Mouse (Mus musculus) thymus, adult 18-20 months (tissue): Measurements from ENCODE around the gene Creg2.
A peak's percentile ranks its signal among the peaks of the same experiment; 100 is the strongest.
"Not testable (repeated sequence)": the region's sequence is repeated elsewhere in the genome, so short reads cannot be mapped to it uniquely, and the experiment has no call there.

ENCODE experiments used
- DNase-seq, 2 experiments: peaks; one replicate each; pipeline ENCODE4 v3.0.0; 2022; ENCODE audit warnings: mixed read lengths in 2 of 2

Creg2 gene

GRCm38 (mm10) chr1:39651241-39651548, at the start of gene Creg2:
TSS of gene Creg2 (minus strand) at chr1:39651474.
- no peak for DNase-seq

- no peak for DNase-seq
Observed at GRCm38 (mm10) chr1:39700599-39701273, 49.5 kb upstream of the Creg2 start.

- no peak for DNase-seq
Observed at GRCm38 (mm10) chr1:39698456-39698855, 47.2 kb upstream of the Creg2 start.

- no peak for DNase-seq
Observed at GRCm38 (mm10) chr1:39695198-39695597, 43.9 kb upstream of the Creg2 start.

GRCm38 (mm10) chr1:39694756-39695155, 43.5 kb upstream of the Creg2 start:
- DNase-seq = no peak

GRCm38 (mm10) chr1:39691974-39692373, 40.7 kb upstream of the Creg2 start:
- DNase-seq = no peak

- no peak for DNase-seq
Observed at GRCm38 (mm10) chr1:39691061-39691460, 39.8 kb upstream of the Creg2 start.

- DNase-seq = no peak
Observed at GRCm38 (mm10) chr1:39688573-39688972, 37.3 kb upstream of the Creg2 start.

GRCm38 (mm10) chr1:39687279-39687678, 36.0 kb upstream of the Creg2 start:
- no peak for DNase-seq

GRCm38 (mm10) chr1:39685841-39686240, 34.6 kb upstream of the Creg2 start:
- DNase-seq = peak; percentile 38 to 57

- DNase-seq = no peak
Observed at GRCm38 (mm10) chr1:39681638-39682037, 30.4 kb upstream of the Creg2 start.

- no peak for DNase-seq
Observed at GRCm38 (mm10) chr1:39680546-39680945, 29.3 kb upstream of the Creg2 start.

- DNase-seq = no peak
Observed at GRCm38 (mm10) chr1:39678883-39679282, 27.6 kb upstream of the Creg2 start.

GRCm38 (mm10) chr1:39676221-39676876, 25.1 kb upstream of the Creg2 start:
- no peak for DNase-seq

GRCm38 (mm10) chr1:39672362-39673105, 21.3 kb upstream of the Creg2 start:
- no peak for DNase-seq

GRCm38 (mm10) chr1:39670211-39670935, 19.1 kb upstream of the Creg2 start:
- DNase-seq = no peak

GRCm38 (mm10) chr1:39666751-39667252, 15.5 kb upstream of the Creg2 start:
- no peak for DNase-seq

GRCm38 (mm10) chr1:39664039-39664625, 12.9 kb upstream of the Creg2 start:
- no peak for DNase-seq

- DNase-seq = no peak
Observed at GRCm38 (mm10) chr1:39663050-39663449, 11.8 kb upstream of the Creg2 start.

GRCm38 (mm10) chr1:39656976-39657529, 5.8 kb upstream of the Creg2 start:
- DNase-seq = no peak

- not testable (repeated sequence) for DNase-seq
Observed at GRCm38 (mm10) chr1:39654901-39655300, 3.6 kb upstream of the Creg2 start.

- DNase-seq = no peak
Observed at GRCm38 (mm10) chr1:39653028-39653427, 1.8 kb upstream of the Creg2 start.
